Mouse (Mus musculus) central nervous system, embryonic 18 days (tissue): ENCODE data around the gene Cd59a. TPM values are rescaled to one million over a fixed set of nuclear protein-coding genes. Genes with fewer than 3 reads are reported as not detected.

ENCODE experiments used
- polyA plus RNA-seq: library from polyadenylated mRNA; depleted of rRNA; stranded (reverse); fragments of >200 nt; gene quantifications from 2 replicates; pipeline ENCODE4 v1.2.3, GENCODE M21; 2012; rRNA removed

Gene Cd59a
- polyA plus RNA-seq: 7.6 and 8.4 TPM in 2 replicates

DNA sequence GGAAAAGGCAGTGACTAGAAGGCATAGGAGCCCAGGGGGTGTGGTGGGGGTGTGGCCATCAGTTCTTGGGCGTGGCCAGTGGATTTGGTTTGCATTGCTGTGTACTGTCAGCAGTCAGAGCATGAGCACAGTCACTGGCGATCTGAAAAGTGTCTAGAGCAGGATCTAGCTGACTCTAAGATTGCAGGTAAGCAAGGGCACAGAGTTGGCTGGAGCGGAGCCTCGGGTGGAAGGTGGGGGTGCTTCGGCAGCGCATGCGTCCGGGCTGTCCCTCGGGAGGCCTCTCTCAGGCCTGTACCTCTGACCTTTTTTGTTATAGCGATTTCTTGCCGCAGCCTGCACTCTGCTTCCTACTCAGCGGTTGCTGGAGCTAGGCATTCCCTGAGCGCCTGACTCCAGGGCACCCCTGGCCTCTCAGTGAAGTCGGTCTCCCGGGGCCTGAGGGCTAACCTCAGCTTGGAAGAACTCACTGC, at the start of gene Cd59a:
Gene Cd59a (plus strand): TSS at position 61 of the 473 bp plus-strand sequence.

DNA sequence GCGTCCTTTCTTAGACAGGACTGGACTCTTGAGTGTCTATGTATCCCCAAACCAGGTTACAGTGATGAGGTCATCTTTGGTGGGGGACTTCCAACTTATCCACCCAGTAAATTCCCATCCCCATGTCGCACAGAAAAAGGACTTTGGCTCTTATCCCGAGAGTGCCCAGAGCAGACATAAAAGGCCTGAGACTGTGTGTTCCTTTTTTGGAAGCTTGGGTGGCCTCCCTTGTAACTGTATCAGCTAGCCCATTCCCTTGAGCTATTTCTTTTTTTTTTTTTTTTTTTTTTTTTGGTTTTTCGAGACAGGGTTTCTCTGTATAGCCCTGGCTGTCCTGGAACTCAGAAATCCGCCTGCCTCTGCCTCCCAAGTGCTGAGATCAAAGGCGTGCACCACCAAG, 30.1 kb upstream of the Cd59a start, which contains the start of gene Gm10912:
Gene Gm10912 (plus strand): TSS at position 301 of the 400 bp plus-strand sequence.

DNA sequence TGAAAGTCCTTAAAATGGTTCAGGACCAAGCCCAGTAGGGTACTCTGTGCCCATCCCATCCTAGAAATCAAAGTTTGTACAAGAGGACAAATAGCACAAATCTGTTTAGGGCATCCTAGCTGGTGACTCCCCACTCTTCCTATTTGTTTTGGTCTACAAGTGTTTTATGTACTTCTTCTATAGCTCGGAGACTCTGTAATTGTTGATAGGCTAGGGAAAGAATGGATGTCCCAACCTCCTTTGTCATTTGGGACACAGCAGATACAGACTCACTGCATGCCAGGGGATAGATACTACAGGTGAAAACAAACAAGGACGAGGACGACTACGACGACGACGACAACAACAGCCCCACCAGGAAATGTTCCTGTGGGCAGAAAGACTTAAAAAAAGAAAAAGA, 27.2 kb upstream of the Cd59a start, which contains the start of gene Gm10799:
Gene Gm10799 (minus strand): TSS at position 101 of the 400 bp plus-strand sequence.

DNA sequence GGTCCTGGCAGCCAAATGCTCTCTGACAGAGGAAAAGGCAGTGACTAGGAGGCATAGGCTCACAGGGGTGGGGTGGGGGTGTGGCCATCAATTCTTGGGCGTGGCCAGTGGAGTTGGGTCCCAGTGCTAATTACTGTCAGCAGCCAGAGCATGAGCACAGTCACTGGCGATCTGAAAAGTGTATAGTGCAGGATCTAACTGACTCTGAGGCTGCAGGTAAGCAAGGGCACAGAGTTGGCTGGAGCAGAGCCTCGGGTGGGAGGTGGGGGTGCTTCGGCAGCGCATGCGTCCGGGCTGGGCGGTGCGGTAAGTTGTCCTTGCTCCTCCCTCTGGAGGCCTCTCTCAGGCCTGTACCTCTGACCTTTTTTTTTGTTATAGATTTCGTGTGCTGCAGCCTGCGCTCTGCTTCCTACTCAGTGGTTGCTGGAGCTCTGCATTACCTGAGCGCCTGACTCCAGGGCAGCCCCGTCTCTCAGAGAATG, 25.9 kb upstream of the Cd59a start, which contains the start of gene Cd59b:
Gene Cd59b (plus strand): TSS at position 146 of the 482 bp plus-strand sequence.

DNA sequence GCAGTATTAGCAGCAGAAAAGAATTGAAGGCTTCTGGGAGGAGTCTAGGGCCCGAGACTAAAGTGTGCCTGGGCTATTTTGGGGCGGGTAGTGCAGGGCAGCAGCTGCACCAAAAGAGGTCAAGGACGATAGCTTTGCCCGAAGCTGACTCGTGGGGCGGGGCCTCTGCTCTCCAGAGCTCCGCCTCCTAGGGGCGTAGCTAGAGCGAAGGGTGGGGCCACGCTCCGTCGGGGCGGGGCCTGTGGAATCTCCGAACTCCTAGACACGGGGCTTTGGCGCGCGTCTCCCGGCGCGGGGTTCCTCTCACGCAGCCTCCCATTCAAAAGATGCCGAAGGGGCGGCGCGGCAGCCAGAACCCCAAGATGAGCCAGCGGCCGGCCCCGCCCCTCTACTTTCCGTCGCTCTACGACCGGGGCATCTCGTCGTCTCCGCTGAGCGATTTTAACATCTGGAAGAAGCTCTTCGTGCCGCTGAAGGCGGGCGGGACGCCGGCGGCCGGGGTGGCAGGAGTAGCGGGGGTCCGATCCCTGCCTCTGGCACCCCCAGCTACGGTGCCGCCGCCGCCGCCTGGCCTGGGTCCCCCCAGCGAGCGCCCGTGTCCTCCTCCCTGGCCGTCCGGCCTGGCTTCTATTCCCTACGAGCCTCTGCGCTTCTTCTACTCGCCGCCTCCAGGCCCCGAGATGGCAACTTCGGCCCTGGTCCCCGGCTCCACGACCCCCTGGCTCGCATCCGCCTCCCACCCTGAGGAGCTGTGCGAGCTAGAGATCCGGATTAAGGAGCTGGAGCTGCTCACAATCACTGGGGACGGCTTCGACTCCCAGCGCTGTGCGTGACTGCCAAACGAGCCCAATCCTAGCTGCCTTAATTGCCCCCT, 27.1 kb downstream of the Cd59a start, which contains the start of gene A930018P22Rik:
Gene A930018P22Rik (plus strand): TSS at position 265 of the 874 bp plus-strand sequence.

Other genes starting within 250 kb of the Cd59a start
- gene Lmo2, start 137.8 kb upstream of the Cd59a start, polyA plus RNA-seq: 28.2 and 29.6 TPM in 2 replicates
- 45.6 and 48.8 TPM in 2 replicates for gene Fbxo3, start 68.1 kb upstream of the Cd59a start, polyA plus RNA-seq
- 0.08 TPM in 1 of 2 replicates, not detected in the other for gene 4931422A03Rik, start 67.4 kb upstream of the Cd59a start, polyA plus RNA-seq
- gene Gm10912, start 30.0 kb upstream of the Cd59a start, polyA plus RNA-seq: 0.05 TPM in 1 of 2 replicates, not detected in the other
- gene Gm10799, start 27.3 kb upstream of the Cd59a start, polyA plus RNA-seq: not detected in 2 replicates
- gene Cd59b, start 26.0 kb upstream of the Cd59a start, polyA plus RNA-seq: 2.0 and 2.5 TPM in 2 replicates
- gene A930018P22Rik, start 27.0 kb downstream of the Cd59a start, polyA plus RNA-seq: not detected in 2 replicates